8 mouse cellular contexts compared by ENCODE assay signal in genomic region chr19:53902739-53903487, GRCm38 (mm10). TPM values are rescaled to one million over a fixed set of nuclear protein-coding genes. Genes with fewer than 3 reads are reported as not detected.
DNase-seq lines count a peak whose midpoint lies in the region; ATAC-seq and TF ChIP-seq lines count a peak whose summit lies in the region.

No protein-coding gene starts in this region.

- peaks cover 64% of the 10 kb centered on the region for H3K4me1 ChIP-seq in erythroblast, embryonic 14.5 days (ENCODE audit: control insufficient read depth)
- H3K4me1 ChIP-seq in heart, embryonic 13.5 days = peaks cover 41% of the 10 kb centered on the region
- H3K4me1 ChIP-seq in liver, embryonic 12.5 days = peaks cover 53% of the 10 kb centered on the region
- H3K4me1 ChIP-seq in stomach, embryonic 15.5 days = peaks cover 13% of the 10 kb centered on the region

- H3K79me2 ChIP-seq in C2C12 (ENCODE audit: control insufficient read depth, insufficient read depth) = no peaks in the 10 kb centered on the region

- ATAC-seq in heart, embryonic 13.5 days (ENCODE audit: extremely low read depth, insufficient number of reproducible peaks, low FRiP score, low TSS enrichment) = peak; percentile 96
- peak; percentile 96 for ATAC-seq in liver, embryonic 12.5 days
- peak; percentile 98 for ATAC-seq in stomach, embryonic 15.5 days (ENCODE audit: insufficient read depth, low FRiP score, low read depth)

- TF ChIP-seq POLR2A in brain, embryonic 14.5 days (IDR thresholded peaks at IDR 0.05; ENCODE audit: borderline replicate concordance, extremely low read depth, insufficient read depth, insufficient read length, poor library complexity, severe bottlenecking) = peak; percentile 73

- no peaks in the 10 kb centered on the region; the same call in 1 of the 2 replicates for H3K9me3 ChIP-seq in erythroblast, embryonic 14.5 days (ENCODE audit: control insufficient read depth, low read length)
- H3K9me3 ChIP-seq in heart, embryonic 13.5 days = no peaks in the 10 kb centered on the region
- no peaks in the 10 kb centered on the region for H3K9me3 ChIP-seq in liver, embryonic 12.5 days (replicated peaks)
- no peaks in the 10 kb centered on the region for H3K9me3 ChIP-seq in stomach, embryonic 15.5 days

- H3K9ac ChIP-seq in heart, embryonic 13.5 days = peak overlapping the region; percentile 96
- peak overlapping the region; percentile 95 for H3K9ac ChIP-seq in liver, embryonic 12.5 days
- peak overlapping the region; percentile 85 for H3K9ac ChIP-seq in stomach, embryonic 15.5 days

- DNase-seq in brain, embryonic 14.5 days (ENCODE audit: low read depth) = peak; percentile 99
- DNase-seq in kidney, postnatal 10 days = peak; percentile 98
- peak; percentile 93 to 95 for DNase-seq in natural killer cell, adult 2 months (ENCODE audit: low spot score in 2 of 2)

- H3K4me2 ChIP-seq in heart, embryonic 13.5 days = peak overlapping the region; percentile 86
- peak overlapping the region; percentile 97 for H3K4me2 ChIP-seq in liver, embryonic 12.5 days
- peak overlapping the region; percentile 69 for H3K4me2 ChIP-seq in stomach, embryonic 15.5 days

- peak overlapping the region; percentile 57 for H3K4me3 ChIP-seq in C2C12 (ENCODE audit: insufficient read depth, poor library complexity, severe bottlenecking)
- peak overlapping the region; percentile 97 for H3K4me3 ChIP-seq in erythroblast, embryonic 14.5 days (replicated peaks)
- peak overlapping the region; percentile 99 for H3K4me3 ChIP-seq in heart, embryonic 13.5 days
- H3K4me3 ChIP-seq in liver, embryonic 12.5 days = peak overlapping the region; percentile 96
- peak overlapping the region; percentile 97 for H3K4me3 ChIP-seq in stomach, embryonic 15.5 days (replicated peaks)

- peak overlapping the region; percentile 91 for H3K27ac ChIP-seq in heart, embryonic 13.5 days (replicated peaks)
- H3K27ac ChIP-seq in liver, embryonic 12.5 days = peak overlapping the region; percentile 90
- H3K27ac ChIP-seq in stomach, embryonic 15.5 days = peak overlapping the region; percentile 87

- no peaks in the 10 kb centered on the region for H3K27me3 ChIP-seq in C2C12 (ENCODE audit: control insufficient read depth, insufficient read depth, insufficient read length)
- no peaks in the 10 kb centered on the region for H3K27me3 ChIP-seq in erythroblast, embryonic 14.5 days (ENCODE audit: control insufficient read depth)
- H3K27me3 ChIP-seq in heart, embryonic 13.5 days (replicated peaks) = no peaks in the 10 kb centered on the region
- no peaks in the 10 kb centered on the region for H3K27me3 ChIP-seq in liver, embryonic 12.5 days (replicated peaks)
- H3K27me3 ChIP-seq in stomach, embryonic 15.5 days (replicated peaks) = no peaks in the 10 kb centered on the region

- H3ac ChIP-seq in C2C12 (ENCODE audit: control insufficient read depth, insufficient read length, low read depth) = peak overlapping the region; percentile 74

- no peak for TF ChIP-seq CTCF in C2C12 (IDR thresholded peaks at IDR 0.05; ENCODE audit: control insufficient read depth, insufficient read depth, insufficient read length)
- no peak for TF ChIP-seq CTCF in brain, embryonic 14.5 days (IDR thresholded peaks at IDR 0.05; ENCODE audit: borderline replicate concordance, extremely low read depth, insufficient read depth, insufficient read length)

- H3K36me3 ChIP-seq in C2C12 (ENCODE audit: control insufficient read depth, insufficient read depth) = no peaks in the 10 kb centered on the region
- H3K36me3 ChIP-seq in erythroblast, embryonic 14.5 days (ENCODE audit: control insufficient read depth) = peaks cover 5% of the 10 kb centered on the region
- no peaks in the 10 kb centered on the region for H3K36me3 ChIP-seq in heart, embryonic 13.5 days
- H3K36me3 ChIP-seq in liver, embryonic 12.5 days = no peaks in the 10 kb centered on the region
- H3K36me3 ChIP-seq in stomach, embryonic 15.5 days = no peaks in the 10 kb centered on the region

- under 1% methylated on average over 55 of the region's 61 CpGs for WGBS in heart, embryonic 13.5 days
- under 1% methylated on average over 61 of the region's 61 CpGs for WGBS in liver, embryonic 12.5 days (ENCODE audit: insufficient replicate concordance)
- under 1% methylated on average over 58 of the region's 61 CpGs for WGBS in stomach, embryonic 15.5 days

- no peaks in the 10 kb centered on the region for H3K79me3 ChIP-seq in C2C12 (ENCODE audit: low read depth)

TF ChIP-seq in C2C12, 6 proteins besides CTCF, POLR2A, EP300 and RAD21:
- peak; percentile 19 for TF ChIP-seq USF1 (IDR thresholded peaks at IDR 0.05; ENCODE audit: low read depth)
- TF ChIP-seq FOSL1 (IDR thresholded peaks at IDR 0.05; ENCODE audit: insufficient read depth, low read length, poor library complexity, severe bottlenecking) = no peak
- TF ChIP-seq CEBPB (IDR thresholded peaks at IDR 0.05; ENCODE audit: low read depth) = no peak
- no peak for TF ChIP-seq MYOD1 (IDR thresholded peaks at IDR 0.05; ENCODE audit: control insufficient read depth, insufficient read length, low read depth)
- TF ChIP-seq MYOG (IDR thresholded peaks at IDR 0.05; ENCODE audit: control insufficient read depth, extremely low read depth, insufficient read length) = no peak
- peak; percentile 72 for TF ChIP-seq MAX (IDR thresholded peaks at IDR 0.05)

RNA-seq across cellular contexts. Expression of gene Pdcd4, which starts 10.9 kb away (rescaled TPM):
- 2.4 TPM for polyA plus RNA-seq in C2C12 (2012; fragmentation: generic; extraction: Trizol)
- polyA plus RNA-seq in brain, embryonic 14.5 days (2012; rRNA removed) = 23.0 and 30.8 TPM in 2 replicates
- polyA plus RNA-seq in erythroblast, embryonic 14.5 days (2012) = 0.38 and 0.73 TPM in 2 replicates
- polyA plus RNA-seq in heart, embryonic 13.5 days (2015; fragmentation: Nextera tagmentation; extraction: Ambion mirVana) = 34.4 and 34.6 TPM in 2 replicates
- 24.2 and 24.4 TPM in 2 replicates for polyA plus RNA-seq in liver, embryonic 12.5 days (2016; fragmentation: Nextera tagmentation; extraction: Ambion mirVana)
- polyA plus RNA-seq in stomach, embryonic 15.5 days (2015; fragmentation: Nextera tagmentation; extraction: Ambion mirVana) = 78.6 and 86.9 TPM in 2 replicates

RNA-seq across cellular contexts. Expression of gene Shoc2, which starts 41.2 kb away (rescaled TPM):
- polyA plus RNA-seq in C2C12 (2012; fragmentation: generic; extraction: Trizol) = 9.1 TPM
- 43.6 and 49.0 TPM in 2 replicates for polyA plus RNA-seq in brain, embryonic 14.5 days (2012; rRNA removed)
- 0.16 and 0.17 TPM in 2 replicates for polyA plus RNA-seq in erythroblast, embryonic 14.5 days (2012)
- polyA plus RNA-seq in heart, embryonic 13.5 days (2015; fragmentation: Nextera tagmentation; extraction: Ambion mirVana) = 30.9 and 34.1 TPM in 2 replicates
- 26.4 and 27.1 TPM in 2 replicates for polyA plus RNA-seq in liver, embryonic 12.5 days (2016; fragmentation: Nextera tagmentation; extraction: Ambion mirVana)
- polyA plus RNA-seq in stomach, embryonic 15.5 days (2015; fragmentation: Nextera tagmentation; extraction: Ambion mirVana) = 42.8 and 48.4 TPM in 2 replicates

RNA-seq across cellular contexts. Expression of gene Bbip1, which starts 41.5 kb away (rescaled TPM):
- polyA plus RNA-seq in C2C12 (2012; fragmentation: generic; extraction: Trizol) = 17.8 TPM
- polyA plus RNA-seq in brain, embryonic 14.5 days (2012; rRNA removed) = 83.5 and 89.9 TPM in 2 replicates
- polyA plus RNA-seq in erythroblast, embryonic 14.5 days (2012) = 0.66 and 0.76 TPM in 2 replicates
- polyA plus RNA-seq in heart, embryonic 13.5 days (2015; fragmentation: Nextera tagmentation; extraction: Ambion mirVana) = 47.6 and 54.1 TPM in 2 replicates
- 64.0 and 65.8 TPM in 2 replicates for polyA plus RNA-seq in liver, embryonic 12.5 days (2016; fragmentation: Nextera tagmentation; extraction: Ambion mirVana)
- polyA plus RNA-seq in stomach, embryonic 15.5 days (2015; fragmentation: Nextera tagmentation; extraction: Ambion mirVana) = 75.0 and 81.9 TPM in 2 replicates

Comparison
In these comparisons a context has a peak if more than half of its experiments do, and no peak if none do; other contexts are left out.
1. Peak in every context shown above with its lines: DNase-seq, ATAC-seq, H3K4me3 ChIP-seq and H3K27ac ChIP-seq.
2. RNA of gene Bbip1, which starts 41.5 kb away (polyA plus RNA-seq): 83.5 to 89.9 TPM in brain, embryonic 14.5 days, 75.0 to 81.9 TPM in stomach, embryonic 15.5 days, 64.0 to 65.8 TPM in liver, embryonic 12.5 days, 47.6 to 54.1 TPM in heart, embryonic 13.5 days and 17.8 TPM in C2C12 (single experiment); 0.66 to 0.76 TPM in erythroblast, embryonic 14.5 days; every median in the first group is over 10 times any median in the second.